Mouse (Mus musculus) kidney, postnatal 0 days (tissue): ENCODE data around the gene Ada. TPM values are rescaled to one million over a fixed set of nuclear protein-coding genes. Genes with fewer than 3 reads are reported as not detected.

ENCODE experiments used
- ATAC-seq: fragments of 200-750 bp; cut with Nextera tagmentation; replicated peaks from 2 replicates; pipeline ENCODE4 v1.8.0; 2017; ENCODE audit warnings: low read depth, moderate number of reproducible peaks, moderate TSS enrichment, moderate library complexity; ENCODE audit not compliant: low FRiP score
- DNase-seq: peaks from one replicate; pipeline ENCODE4 v3.0.0-alpha.2; 2016; ENCODE audit warnings: low spot score
- H3K27ac ChIP-seq: fragments of 300-500 bp; sonication (generic); 2 replicates; pipeline ENCODE4 v1.5.1; 2014; ENCODE audit warnings: mild to moderate bottlenecking
- H3K27me3 ChIP-seq: fragments of 300-500 bp; sonication (generic); 2 replicates; pipeline ENCODE4 v1.6.1; 2014; ENCODE audit warnings: low read length, mixed read lengths; ENCODE audit not compliant: insufficient read depth
- H3K36me3 ChIP-seq: fragments of 300-500 bp; sonication (generic); 2 replicates; pipeline ENCODE4 v1.6.1; 2014; ENCODE audit warnings: low read length, mixed read lengths; ENCODE audit not compliant: insufficient read depth
- H3K4me1 ChIP-seq: fragments of 300-500 bp; sonication (generic); replicated peaks from 2 replicates; pipeline ENCODE4 v1.6.1; 2014; ENCODE audit warnings: antibody characterized with exemption, low read length, mixed read lengths; ENCODE audit not compliant: insufficient read depth
- H3K4me2 ChIP-seq: fragments of 300-500 bp; sonication (generic); 2 replicates; pipeline ENCODE4 v1.6.1; 2014; ENCODE audit warnings: mild to moderate bottlenecking, low read length, moderate library complexity, mixed read lengths
- H3K4me3 ChIP-seq: fragments of 300-500 bp; sonication (generic); replicated peaks from 2 replicates; pipeline ENCODE4 v1.5.1; 2014; ENCODE audit warnings: low read depth, low read length
- H3K9ac ChIP-seq: fragments of 300-500 bp; sonication (generic); 2 replicates; pipeline ENCODE4 v1.6.1; 2014; ENCODE audit warnings: low read depth, low read length
- H3K9me3 ChIP-seq: fragments of 300-500 bp; sonication (generic); replicated peaks from 2 replicates; pipeline ENCODE4 v1.6.1; 2016; ENCODE audit warnings: low read length, inconsistent platforms, mixed read lengths
- CTCF ChIP-seq: IDR thresholded peaks from 2 replicates; pipeline ENCODE4 v1.5.1; 2016; ENCODE audit warnings: antibody characterized with exemption, low read depth, mild to moderate bottlenecking, moderate library complexity
- WGBS: fragments of 180-500 bp; shearing (Covaris S2); extraction: QIAGEN DNeasy Blood & Tissue Kit; methylation state at CpG from one replicate; pipeline ENCODE4 v1.1.7; 2014; 5-methylcytosine and 5-hydroxymethylcytosine counted together
- polyA plus RNA-seq: library from polyadenylated mRNA; unstranded; fragments of >200 nt; fragmentation: Nextera tagmentation; extraction: Ambion mirVana; gene quantifications from 2 replicates; pipeline ENCODE4 v1.2.1, GENCODE M21; 2015

Gene Ada
- polyA plus RNA-seq, 1 experiment from 2014 or later = 7.7 TPM

DNA sequence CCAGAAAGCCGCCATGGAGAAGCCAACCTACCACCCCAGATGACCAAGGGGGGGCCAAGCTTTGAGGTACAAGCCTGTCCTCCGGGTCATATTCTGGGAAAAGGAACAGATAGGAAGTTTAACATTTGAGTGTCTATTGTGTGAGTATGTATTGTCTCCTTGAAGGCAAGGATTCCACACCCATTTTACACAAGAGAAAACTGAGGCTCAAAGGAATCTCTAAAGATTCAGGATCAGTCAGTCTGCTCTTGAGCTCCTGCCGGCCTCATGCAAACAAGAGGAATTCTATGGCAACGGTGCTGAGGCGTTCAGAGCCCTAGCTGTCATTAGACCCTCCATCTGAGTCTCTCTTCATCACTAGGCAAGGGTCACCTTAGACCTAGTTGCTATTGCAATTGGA, 7.4 kb downstream of the Ada start:
- Histone ChIP-seq H3K9me3 (no peaks in the 10 kb centered on the region), H3K4me2 (no peak overlapping the region), H3K27ac (no peak overlapping the region), H3K27me3 (no peaks in the 10 kb centered on the region), H3K4me1 (no peaks in the 10 kb centered on the region), H3K36me3 (no peaks in the 10 kb centered on the region), H3K4me3 (no peak overlapping the region), H3K9ac (no peak overlapping the region)
- DNase-seq (no peak), ATAC-seq (no peak)
- TF ChIP-seq CTCF = no peak
- 73% methylated on average over 5 of the region's 5 CpGs for WGBS

DNA sequence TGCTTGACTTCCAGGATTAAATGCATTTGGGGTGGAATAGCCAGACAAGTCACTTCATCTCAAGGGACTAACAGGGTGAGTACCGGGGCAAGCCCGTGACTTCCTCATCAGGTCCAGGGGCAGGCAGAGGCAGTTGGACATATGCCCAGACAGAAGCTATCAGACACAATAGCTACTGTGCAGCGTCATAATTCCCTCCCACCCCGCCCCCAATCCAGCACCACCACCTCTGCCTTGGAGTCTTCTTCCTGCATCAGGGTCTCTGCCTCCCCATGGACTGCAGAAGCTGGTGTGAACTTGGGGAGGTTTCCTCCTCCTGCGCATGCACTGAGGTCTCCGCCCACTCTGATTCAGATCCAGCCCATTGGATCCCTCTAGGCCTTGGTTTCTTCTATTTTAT, 14.1 kb downstream of the Ada start:
- ATAC-seq (no peak), DNase-seq (peak; percentile 63)
- Histone ChIP-seq H3K9ac (no peak overlapping the region), H3K4me1 (no peaks in the 10 kb centered on the region), H3K27me3 (no peaks in the 10 kb centered on the region), H3K4me3 (no peak overlapping the region), H3K27ac (peak overlapping the region; percentile 31; the same call in 1 of the 2 replicates), H3K36me3 (no peaks in the 10 kb centered on the region), H3K9me3 (no peaks in the 10 kb centered on the region), H3K4me2 (no peak overlapping the region)
- TF ChIP-seq CTCF = no peak
- WGBS = 51% methylated on average over 6 of the region's 6 CpGs

DNA sequence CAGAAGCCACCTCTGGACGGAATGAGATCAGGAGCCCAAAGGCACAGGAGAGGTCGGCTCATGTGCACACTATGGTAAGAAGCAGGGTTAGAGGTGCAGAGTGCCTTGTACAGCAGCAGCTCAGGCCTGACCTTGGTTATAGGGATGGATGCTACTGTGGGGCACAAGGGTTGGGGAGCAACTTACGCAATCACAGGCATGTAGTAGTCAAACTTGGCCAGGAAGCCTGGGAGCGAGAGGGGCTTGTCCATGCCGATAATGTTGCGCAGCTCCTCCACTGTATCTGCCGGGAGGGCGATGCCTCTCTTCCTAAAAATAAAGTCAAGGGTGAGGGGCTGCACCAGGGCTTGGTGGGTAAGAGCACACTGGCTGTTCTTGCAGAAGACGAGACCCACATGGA, 14.9 kb downstream of the Ada start:
- Histone ChIP-seq H3K4me3 (no peak overlapping the region), H3K27ac (0 out of 2 replicates have a peak overlapping the region, but pooled peaks have one; percentile 31), H3K27me3 (no peaks in the 10 kb centered on the region), H3K9me3 (no peaks in the 10 kb centered on the region), H3K36me3 (peaks cover 3% of the 10 kb centered on the region; the same call in 1 of the 2 replicates), H3K9ac (no peak overlapping the region), H3K4me2 (no peak overlapping the region), H3K4me1 (no peaks in the 10 kb centered on the region)
- WGBS = 88% methylated on average over 9 of the region's 9 CpGs
- no peak for DNase-seq
- ATAC-seq = no peak
- no peak for TF ChIP-seq CTCF

DNA sequence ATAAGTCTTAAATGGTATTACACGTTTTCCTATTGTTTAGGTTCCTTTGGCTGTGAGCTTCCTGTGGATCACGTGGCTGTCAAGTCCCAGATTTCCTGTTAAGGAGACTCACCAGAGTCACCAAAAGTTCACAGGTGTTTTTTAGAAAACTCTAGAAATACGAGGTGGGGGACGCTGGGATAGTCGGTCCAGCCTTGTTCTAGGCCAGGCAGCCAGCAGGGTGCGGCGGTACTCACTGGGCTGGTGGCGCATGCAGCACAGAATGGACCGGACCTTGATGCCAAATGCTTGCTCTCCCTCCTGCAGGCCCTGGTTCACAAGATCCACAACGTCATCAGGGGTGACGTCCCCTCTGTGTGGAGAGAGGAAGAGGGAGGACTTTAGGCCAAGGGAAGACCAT, 18.0 kb downstream of the Ada start:
- Histone ChIP-seq H3K4me1 (no peaks in the 10 kb centered on the region), H3K9ac (no peak overlapping the region), H3K36me3 (peaks cover 8% of the 10 kb centered on the region), H3K27me3 (no peaks in the 10 kb centered on the region), H3K27ac (no peak overlapping the region), H3K4me2 (no peak overlapping the region), H3K4me3 (no peak overlapping the region), H3K9me3 (no peaks in the 10 kb centered on the region)
- ATAC-seq (no peak), DNase-seq (no peak)
- WGBS = 77% methylated on average over 11 of the region's 11 CpGs
- TF ChIP-seq CTCF = no peak

DNA sequence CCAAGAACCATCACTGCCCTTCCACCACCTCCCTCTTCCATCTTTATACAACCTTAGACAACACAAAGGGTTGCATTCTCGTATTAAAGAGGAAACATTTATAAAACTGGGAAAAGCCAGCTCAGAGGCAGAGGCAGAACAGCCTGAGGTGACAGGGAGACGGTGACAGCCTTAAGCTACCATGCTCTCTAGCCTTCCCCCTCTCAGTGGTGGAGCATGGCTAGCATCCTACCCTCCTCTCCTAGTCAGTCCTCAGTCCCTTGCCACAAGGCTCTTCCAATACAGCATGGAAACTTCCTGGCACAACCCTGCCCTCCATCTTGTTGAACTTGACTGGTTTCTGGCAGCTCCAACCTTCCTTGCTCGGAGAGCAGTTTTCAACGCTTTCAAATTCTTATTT, 21.7 kb downstream of the Ada start:
- no peaks in the 10 kb centered on the region for H3K9me3 ChIP-seq
- ATAC-seq = no peak
- 79% methylated on average over 4 of the region's 4 CpGs for WGBS
- no peak for TF ChIP-seq CTCF
- H3K4me3 ChIP-seq = no peak overlapping the region
- no peaks in the 10 kb centered on the region for H3K27me3 ChIP-seq
- no peak overlapping the region for H3K4me2 ChIP-seq
- no peak overlapping the region for H3K9ac ChIP-seq
- DNase-seq = no peak
- peaks cover 21% of the 10 kb centered on the region for H3K36me3 ChIP-seq
- H3K27ac ChIP-seq = no peak overlapping the region
- no peaks in the 10 kb centered on the region for H3K4me1 ChIP-seq

DNA sequence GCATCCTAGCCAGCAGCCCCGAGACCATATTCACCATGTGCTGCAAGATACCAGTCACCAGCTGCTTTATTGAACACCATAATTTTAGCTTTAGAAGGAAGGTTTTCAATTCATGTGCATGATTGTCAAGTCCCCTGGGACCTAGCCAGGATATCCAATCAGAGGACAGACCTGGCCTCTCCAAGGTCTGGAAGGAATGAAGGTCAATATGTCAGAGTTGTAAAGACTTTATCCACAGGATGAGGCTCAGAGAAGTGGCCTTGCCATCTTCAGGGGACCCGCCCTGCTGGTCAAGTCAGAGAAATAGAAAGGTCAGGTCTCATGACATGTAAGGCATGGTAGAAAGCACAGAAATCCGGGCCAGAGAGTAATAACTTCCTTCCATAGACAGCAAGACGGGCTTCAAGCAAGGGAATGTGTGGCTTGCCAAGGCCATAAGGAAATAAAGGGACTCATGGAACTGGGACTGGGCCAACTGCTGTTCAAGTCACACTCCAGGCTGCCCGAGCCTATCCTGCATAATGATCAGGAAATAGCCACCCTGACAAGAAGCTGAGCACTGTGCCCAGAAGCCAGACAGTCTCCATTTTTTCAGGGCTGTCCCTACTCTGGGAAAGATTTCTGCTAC, 23.2 kb downstream of the Ada start:
- H3K4me1 ChIP-seq = no peaks in the 10 kb centered on the region
- H3K27ac ChIP-seq = peak overlapping the region; percentile 19; the same call in 1 of the 2 replicates
- TF ChIP-seq CTCF = no peak
- 58% methylated on average over 5 of the region's 5 CpGs for WGBS
- no peak overlapping the region for H3K4me3 ChIP-seq
- H3K36me3 ChIP-seq = peaks cover 31% of the 10 kb centered on the region
- H3K9me3 ChIP-seq = no peaks in the 10 kb centered on the region
- H3K9ac ChIP-seq = no peak overlapping the region
- peak; percentile 75 for DNase-seq
- no peak overlapping the region for H3K4me2 ChIP-seq
- no peaks in the 10 kb centered on the region for H3K27me3 ChIP-seq
- ATAC-seq = no peak

DNA sequence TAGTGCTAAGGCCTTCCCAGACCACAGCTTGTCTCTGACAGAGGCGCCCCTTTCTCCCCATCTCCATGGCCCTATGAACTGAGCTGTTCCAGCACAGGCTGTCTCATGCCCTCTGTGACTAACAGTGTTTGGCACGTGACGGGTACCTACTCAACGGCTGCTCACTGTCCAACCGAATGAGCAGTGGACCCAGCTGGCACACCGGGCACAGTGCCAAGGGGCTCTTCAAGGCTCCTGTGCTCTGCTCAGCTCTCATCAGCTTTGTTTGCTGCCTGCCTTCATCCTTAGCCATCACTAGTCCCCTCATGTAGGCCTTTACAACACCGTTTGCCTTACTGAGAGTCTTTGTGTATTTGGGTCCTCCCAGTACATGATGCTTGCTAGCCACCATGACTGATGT, 27.5 kb downstream of the Ada start:
- WGBS = 83% methylated on average over 7 of the region's 7 CpGs

More for the DNA sequence above, 27.5 kb downstream of the Ada start:
- Histone ChIP-seq H3K4me3 (no peak overlapping the region), H3K36me3 (peaks cover 31% of the 10 kb centered on the region; the same call in 1 of the 2 replicates), H3K4me1 (no peaks in the 10 kb centered on the region; the same call in 1 of the 2 replicates), H3K27me3 (no peaks in the 10 kb centered on the region), H3K27ac (no peak overlapping the region), H3K9ac (no peak overlapping the region), H3K9me3 (no peaks in the 10 kb centered on the region), H3K4me2 (no peak overlapping the region)
- DNase-seq (no peak), ATAC-seq (no peak)
- no peak for TF ChIP-seq CTCF
